Mouse (Mus musculus) kidney, embryonic 15.5 days (tissue): ENCODE measurements around the gene Stx2. TPM values are rescaled to one million over a fixed set of nuclear protein-coding genes. Genes with fewer than 3 reads are reported as not detected.

ENCODE experiments used
- ATAC-seq: fragments of 200-750 bp; cut with Nextera tagmentation; replicated peaks from 2 replicates; pipeline ENCODE4 v1.8.0; 2017; ENCODE audit warnings: moderate TSS enrichment; ENCODE audit not compliant: low FRiP score
- H3K27ac ChIP-seq: fragments of 300-500 bp; sonication (generic); 2 replicates; pipeline ENCODE4 v1.5.1; 2015; ENCODE audit warnings: mild to moderate bottlenecking, inconsistent platforms
- H3K27me3 ChIP-seq: fragments of 300-500 bp; sonication (generic); 2 replicates; pipeline ENCODE4 v1.6.1; 2015; ENCODE audit warnings: inconsistent platforms
- H3K36me3 ChIP-seq: fragments of 300-500 bp; sonication (generic); 2 replicates; pipeline ENCODE4 v1.6.1; 2015; ENCODE audit warnings: inconsistent platforms
- H3K4me1 ChIP-seq: fragments of 300-500 bp; sonication (generic); 2 replicates; pipeline ENCODE4 v1.6.1; 2015; ENCODE audit warnings: inconsistent platforms
- H3K4me2 ChIP-seq: fragments of 300-500 bp; sonication (generic); 2 replicates; pipeline ENCODE4 v1.6.1; 2015; ENCODE audit warnings: moderate library complexity, mild to moderate bottlenecking, inconsistent platforms
- H3K4me3 ChIP-seq: fragments of 300-500 bp; sonication (generic); replicated peaks from 2 replicates; pipeline ENCODE4 v1.5.1; 2015; ENCODE audit warnings: mild to moderate bottlenecking, inconsistent platforms
- H3K9ac ChIP-seq: fragments of 300-500 bp; sonication (generic); 2 replicates; pipeline ENCODE4 v1.6.1; 2015; ENCODE audit warnings: mild to moderate bottlenecking, inconsistent platforms
- H3K9me3 ChIP-seq: fragments of 300-500 bp; sonication (generic); replicated peaks from 2 replicates; pipeline ENCODE4 v1.6.1; 2016; ENCODE audit warnings: inconsistent platforms
- WGBS: fragments of 180-500 bp; shearing (Covaris S2); methylation state at CpG from one replicate; pipeline ENCODE4 v1.1.7; 2015; ENCODE audit warnings: mixed read lengths; 5-methylcytosine and 5-hydroxymethylcytosine counted together
- polyA plus RNA-seq: library from polyadenylated mRNA; unstranded; fragments of >200 nt; fragmentation: Nextera tagmentation; extraction: Ambion mirVana; gene quantifications from 2 replicates; pipeline ENCODE4 v1.2.1, GENCODE M21; 2015

The Stx2 gene
- polyA plus RNA-seq, 1 experiment from 2014 or later, result 35.0 TPM

DNA sequence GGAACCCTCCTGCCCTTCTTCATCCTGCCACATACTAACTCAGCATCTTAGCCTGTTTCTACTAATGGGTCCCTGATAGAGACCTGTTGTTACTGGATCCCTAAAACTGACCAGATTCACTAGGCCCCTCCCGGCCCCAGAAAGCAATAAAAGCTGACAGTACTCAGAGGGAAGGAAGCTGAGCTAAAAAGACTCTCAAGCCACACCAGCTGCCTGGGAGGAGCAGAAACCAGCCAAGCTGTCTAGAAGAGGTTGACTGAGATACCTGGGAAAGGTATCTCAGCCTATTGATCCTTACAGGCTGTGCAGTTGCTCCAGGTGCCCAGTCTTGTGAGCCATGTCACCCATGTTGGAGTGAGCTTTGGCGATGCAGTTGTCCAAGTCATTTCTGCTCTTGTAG is 17.4 kb upstream of the Stx2 start:
- WGBS, result 65% methylated on average over 2 of the region's 2 CpGs

DNA sequence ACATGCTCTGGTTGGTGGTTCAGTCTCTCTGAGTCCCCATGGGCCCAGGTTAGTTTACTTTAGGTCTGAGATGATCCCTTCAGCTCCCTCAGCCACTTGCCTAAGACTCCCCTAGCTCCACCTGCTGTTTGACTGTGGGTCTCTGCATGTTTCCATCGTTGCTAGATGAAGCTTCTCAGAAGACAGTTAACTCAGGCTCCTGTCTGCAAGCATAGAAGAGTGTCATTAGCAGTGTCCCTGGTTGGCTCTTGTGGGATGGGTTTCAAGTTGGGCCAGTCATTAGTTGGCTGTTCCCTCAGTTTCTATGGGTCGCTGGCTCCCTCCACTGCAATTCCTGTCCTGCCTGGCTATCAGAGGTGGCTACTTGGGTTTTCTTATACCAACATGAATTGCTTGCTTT is 16.7 kb upstream of the Stx2 start:
- Histone ChIP-seq H3K4me2 (no peak overlapping the region), H3K9ac (no peak overlapping the region), H3K9me3 (no peaks in the 10 kb centered on the region), H3K27me3 (no peaks in the 10 kb centered on the region), H3K4me1 (peaks cover 10% of the 10 kb centered on the region), H3K36me3 (peaks cover 47% of the 10 kb centered on the region), H3K4me3 (no peak overlapping the region), H3K27ac (no peak overlapping the region)
- WGBS, result 33% methylated on average over 2 of the region's 2 CpGs
- ATAC-seq, result no peak

More for the DNA sequence above, 17.4 kb upstream of the Stx2 start:
- Histone ChIP-seq H3K4me1 (peaks cover 10% of the 10 kb centered on the region), H3K4me3 (no peak overlapping the region), H3K9me3 (no peaks in the 10 kb centered on the region), H3K9ac (no peak overlapping the region), H3K27me3 (no peaks in the 10 kb centered on the region), H3K36me3 (peaks cover 47% of the 10 kb centered on the region), H3K4me2 (no peak overlapping the region), H3K27ac (no peak overlapping the region)
- no peak for ATAC-seq

DNA sequence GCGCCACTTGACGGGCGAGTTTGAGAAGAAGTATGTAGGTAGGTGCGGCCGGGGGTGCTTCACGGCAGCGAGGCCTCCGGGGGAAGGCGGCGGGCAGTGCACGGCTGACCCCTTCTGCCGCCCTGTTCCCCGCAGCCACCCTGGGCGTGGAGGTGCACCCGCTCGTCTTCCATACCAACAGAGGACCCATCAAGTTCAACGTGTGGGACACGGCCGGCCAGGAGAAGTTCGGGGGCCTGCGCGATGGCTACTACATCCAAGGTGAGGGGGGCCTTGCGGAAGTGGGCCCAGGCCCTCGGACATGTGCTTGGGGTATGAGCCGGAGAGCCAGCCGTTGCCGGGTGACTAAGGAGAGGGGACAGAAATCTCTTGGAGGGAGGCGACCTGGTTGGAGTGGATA is 12.4 kb upstream of the Stx2 start:
- Histone ChIP-seq H3K27ac (peak overlapping the region; percentile 94), H3K27me3 (no peaks in the 10 kb centered on the region), H3K36me3 (peaks cover 38% of the 10 kb centered on the region), H3K9me3 (no peaks in the 10 kb centered on the region), H3K4me1 (peaks cover 17% of the 10 kb centered on the region), H3K4me3 (peak overlapping the region; percentile 85), H3K4me2 (peak overlapping the region; percentile 72), H3K9ac (peak overlapping the region; percentile 97)
- no peak; the same call in 1 of the 2 replicates for ATAC-seq
- WGBS, result 2% methylated on average over 28 of the region's 28 CpGs

DNA sequence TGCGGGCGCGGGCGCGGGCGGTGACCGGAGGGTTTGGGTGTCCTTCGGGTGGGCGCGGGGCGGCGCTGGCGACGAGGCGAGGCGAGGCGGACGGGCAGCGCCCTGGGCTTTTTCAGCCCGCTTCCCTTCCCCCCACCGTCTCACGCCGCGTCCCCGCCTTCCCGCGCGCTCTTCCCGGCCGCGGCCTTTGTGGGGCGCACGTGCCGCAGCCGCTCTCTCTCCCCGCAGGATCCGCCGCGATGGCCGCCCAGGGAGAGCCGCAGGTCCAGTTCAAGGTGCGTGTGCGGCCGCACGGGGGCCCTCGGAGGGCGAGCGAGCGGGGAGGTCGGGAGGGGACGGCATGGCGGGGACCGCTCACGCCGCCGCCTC is 11.9 kb upstream of the Stx2 start:
- Histone ChIP-seq H3K36me3 (peaks cover 34% of the 10 kb centered on the region), H3K27me3 (no peaks in the 10 kb centered on the region), H3K9me3 (no peaks in the 10 kb centered on the region), H3K4me1 (peaks cover 17% of the 10 kb centered on the region), H3K9ac (peak overlapping the region; percentile 97), H3K4me3 (peak overlapping the region; percentile 85), H3K4me2 (peak overlapping the region; percentile 72), H3K27ac (peak overlapping the region; percentile 94)
- 1% methylated on average over 56 of the region's 56 CpGs for WGBS
- peak; percentile 81 for ATAC-seq

DNA sequence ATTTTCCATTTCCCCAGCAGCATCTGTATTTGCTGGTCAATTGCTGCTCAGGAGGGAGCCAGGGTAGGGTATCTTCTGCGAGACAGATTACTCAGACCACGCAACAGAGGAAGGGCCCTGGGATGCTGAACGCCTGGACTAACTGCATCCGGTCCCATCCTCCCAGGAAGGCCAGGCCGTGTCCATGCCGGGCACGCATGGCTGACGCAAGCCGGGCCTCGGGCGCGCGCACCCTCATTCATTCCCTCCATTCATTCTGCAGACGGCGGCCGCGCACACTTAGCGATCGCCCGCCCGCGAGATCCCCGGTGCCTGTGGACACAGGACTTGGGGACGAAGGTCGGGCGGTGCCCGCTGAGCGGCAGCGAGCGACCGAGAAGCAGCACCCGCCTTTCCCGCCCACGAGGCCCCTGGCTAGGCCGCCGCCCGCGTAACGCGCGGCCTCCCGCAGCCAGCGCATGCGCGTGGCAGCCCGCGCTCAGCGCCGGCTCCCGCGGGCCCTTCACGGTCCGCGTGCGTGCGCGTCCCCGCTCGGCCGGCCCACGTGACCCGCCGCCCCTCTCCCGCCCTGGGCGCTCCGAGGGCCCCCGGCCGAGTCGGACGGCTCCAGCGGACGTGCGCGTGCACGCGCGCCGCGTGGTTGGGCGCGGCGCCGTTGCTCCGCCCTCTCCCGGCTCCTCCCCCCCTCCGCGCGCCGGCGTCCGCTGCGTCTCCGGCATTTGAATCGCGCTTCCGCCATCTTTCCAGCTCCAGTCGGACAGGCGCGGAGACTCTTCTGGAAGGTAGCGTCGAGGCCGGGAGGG is 11.3 kb upstream of the Stx2 start, which contains the start of gene Ran:
Gene Ran (plus strand): TSS at position 573 of the 803 bp plus-strand sequence.
- peak within 1 kb of the TSS; percentile 85 for H3K4me3 ChIP-seq
- H3K9ac ChIP-seq, result peak within 1 kb of the TSS; percentile 97
- H3K4me1 ChIP-seq, result peaks cover 17% of the 10 kb centered on the region
- peak; percentile 95 for ATAC-seq
- H3K4me2 ChIP-seq, result peak within 1 kb of the TSS; percentile 75
- H3K9me3 ChIP-seq, result no peaks in the 10 kb centered on the region
- WGBS, result under 1% methylated on average over 97 of the region's 102 CpGs
- H3K36me3 ChIP-seq, result peaks cover 28% of the 10 kb centered on the region
- peak within 1 kb of the TSS; percentile 96 for H3K27ac ChIP-seq
- H3K27me3 ChIP-seq, result no peaks in the 10 kb centered on the region

DNA sequence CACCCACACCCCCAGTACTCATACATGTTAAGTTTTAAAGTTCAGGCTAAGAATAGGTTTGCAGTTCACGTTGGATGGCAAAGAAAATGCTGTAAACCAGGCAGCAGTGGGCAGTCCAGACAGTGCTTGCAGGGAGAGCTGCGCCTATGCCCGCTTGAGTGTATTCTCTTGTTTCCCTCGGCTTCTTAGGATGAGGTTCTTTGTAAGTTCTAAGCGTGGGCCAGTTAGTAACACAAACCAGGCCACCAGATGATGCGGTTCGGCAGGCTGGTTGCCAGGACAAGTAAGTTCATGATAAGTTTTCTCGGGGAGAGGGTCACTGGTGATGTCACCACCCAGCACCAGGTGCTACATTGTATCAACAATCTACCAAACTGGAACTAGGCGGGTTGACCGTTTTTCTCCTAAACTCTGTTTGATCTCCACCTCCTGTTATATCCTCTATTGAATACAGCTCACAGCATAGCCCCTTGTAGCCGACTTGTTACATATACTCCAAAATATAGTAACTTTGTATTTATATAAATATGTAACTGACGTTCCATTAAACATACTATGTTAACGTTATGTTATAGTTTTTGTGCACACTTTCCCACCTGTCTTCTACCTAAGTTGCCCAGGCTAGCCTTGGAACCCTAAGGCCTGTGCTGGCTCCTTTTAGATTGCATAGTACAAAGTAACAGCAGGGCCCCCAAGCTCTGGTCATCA is 10.6 kb upstream of the Stx2 start:
- H3K36me3 ChIP-seq, result peaks cover 21% of the 10 kb centered on the region
- ATAC-seq, result no peak
- no peaks in the 10 kb centered on the region for H3K9me3 ChIP-seq
- peak overlapping the region; percentile 96 for H3K27ac ChIP-seq
- H3K4me2 ChIP-seq, result peak overlapping the region; percentile 75
- H3K4me1 ChIP-seq, result peaks cover 17% of the 10 kb centered on the region
- H3K4me3 ChIP-seq, result peak overlapping the region; percentile 85
- WGBS, result 89% methylated on average over 13 of the region's 13 CpGs
- H3K9ac ChIP-seq, result peak overlapping the region; percentile 67
- no peaks in the 10 kb centered on the region for H3K27me3 ChIP-seq

DNA sequence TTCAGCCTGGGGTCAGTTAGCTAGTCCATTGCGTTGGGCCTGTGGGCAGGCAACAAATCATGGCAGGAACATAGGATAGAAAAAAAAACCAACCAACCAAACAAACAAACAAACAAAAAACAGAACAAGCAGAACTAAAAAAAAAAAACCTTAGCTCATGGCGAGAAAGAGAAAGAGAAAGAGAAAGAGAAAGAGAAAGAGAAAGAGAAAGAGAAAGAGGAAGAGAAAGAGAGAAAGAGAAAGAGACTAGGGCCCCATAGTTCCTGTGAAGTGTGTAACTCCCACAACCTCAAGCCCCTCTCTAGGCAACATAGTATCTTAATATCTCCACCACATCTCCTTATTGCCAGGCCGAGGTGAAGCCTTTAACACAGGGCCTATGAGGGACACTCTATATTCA is 8.0 kb upstream of the Stx2 start:
- peaks cover under 1% of the 10 kb centered on the region; the same call in 1 of the 2 replicates for H3K36me3 ChIP-seq
- no peak overlapping the region for H3K27ac ChIP-seq
- 85% methylated on average over 3 of the region's 3 CpGs for WGBS
- no peak for ATAC-seq
- H3K9me3 ChIP-seq, result no peaks in the 10 kb centered on the region
- no peak overlapping the region for H3K4me3 ChIP-seq
- H3K27me3 ChIP-seq, result no peaks in the 10 kb centered on the region
- H3K4me2 ChIP-seq, result no peak overlapping the region
- no peak overlapping the region for H3K9ac ChIP-seq
- H3K4me1 ChIP-seq, result peaks cover 8% of the 10 kb centered on the region

DNA sequence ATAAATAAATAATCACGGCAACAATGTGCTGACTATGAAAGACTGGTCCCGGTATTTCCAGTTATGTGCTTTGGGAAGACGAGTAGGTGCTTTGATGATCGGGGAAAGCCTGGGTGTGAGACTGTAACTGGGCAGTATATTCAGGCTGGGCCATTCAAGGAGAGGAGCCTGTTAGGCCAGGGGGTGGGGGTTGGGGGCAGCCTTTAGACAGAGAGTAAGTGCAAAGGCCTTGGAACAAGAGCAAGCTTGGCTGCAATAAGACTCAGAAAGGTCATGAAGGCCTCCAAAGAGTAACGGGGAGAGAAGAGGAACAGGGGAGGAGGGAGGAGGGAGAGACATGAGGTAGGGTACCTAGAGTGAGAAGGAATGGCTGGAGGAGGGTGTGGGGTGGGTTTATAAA is 7.2 kb upstream of the Stx2 start:
- Histone ChIP-seq H3K9me3 (no peaks in the 10 kb centered on the region), H3K4me1 (peaks cover 8% of the 10 kb centered on the region), H3K9ac (no peak overlapping the region), H3K27ac (no peak overlapping the region), H3K27me3 (no peaks in the 10 kb centered on the region), H3K4me3 (no peak overlapping the region), H3K4me2 (no peak overlapping the region), H3K36me3 (no peaks in the 10 kb centered on the region)
- 75% methylated on average over 5 of the region's 5 CpGs for WGBS
- ATAC-seq, result no peak

DNA sequence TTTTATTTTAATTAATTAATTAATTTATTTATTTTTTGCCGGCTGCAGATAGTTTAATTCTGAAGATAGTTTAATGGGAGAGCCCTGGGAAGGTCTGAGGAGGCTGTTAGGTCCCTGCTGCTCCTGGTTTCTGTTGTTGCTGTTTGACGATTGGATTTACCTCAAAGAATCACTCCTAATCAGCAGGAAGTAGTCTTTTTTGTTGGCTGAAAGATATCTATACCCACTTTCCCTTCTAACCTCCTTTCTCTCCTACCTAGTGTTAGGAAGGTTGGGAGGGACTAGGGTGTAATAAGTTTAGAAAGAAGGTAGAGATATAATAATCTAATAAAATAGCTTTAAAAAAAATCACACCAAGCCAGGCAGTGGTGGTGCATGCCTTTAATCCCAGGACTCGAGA is 6.6 kb upstream of the Stx2 start:
- H3K9ac ChIP-seq, result no peak overlapping the region
- no peak for ATAC-seq
- no peak overlapping the region for H3K4me2 ChIP-seq
- H3K27me3 ChIP-seq, result no peaks in the 10 kb centered on the region
- no peaks in the 10 kb centered on the region for H3K36me3 ChIP-seq
- H3K4me3 ChIP-seq, result no peak overlapping the region
- 76% methylated on average over 3 of the region's 3 CpGs for WGBS
- H3K4me1 ChIP-seq, result peaks cover 8% of the 10 kb centered on the region
- H3K9me3 ChIP-seq, result no peaks in the 10 kb centered on the region
- H3K27ac ChIP-seq, result no peak overlapping the region

DNA sequence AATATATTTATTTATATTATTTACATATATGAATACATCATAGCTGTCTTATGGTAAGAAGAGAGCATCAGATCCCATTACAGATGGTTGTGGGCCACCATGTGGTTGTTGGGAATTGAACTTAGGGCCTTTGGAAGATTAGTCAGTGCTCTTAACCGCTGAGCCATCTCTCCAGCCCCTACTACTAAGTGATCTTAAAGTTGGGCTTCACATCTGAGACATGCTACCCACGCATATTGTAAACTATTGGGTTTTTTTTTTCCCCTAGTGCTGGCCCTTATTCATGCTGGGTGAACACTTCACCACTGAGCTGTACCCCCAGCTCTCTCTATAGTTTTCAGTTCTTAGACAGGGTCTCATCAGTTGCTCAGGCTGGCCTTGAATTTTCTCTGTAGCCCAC is 2.6 kb upstream of the Stx2 start:
- Histone ChIP-seq H3K9ac (no peak overlapping the region), H3K4me2 (no peak overlapping the region), H3K9me3 (no peaks in the 10 kb centered on the region), H3K27me3 (no peaks in the 10 kb centered on the region), H3K4me3 (no peak overlapping the region), H3K27ac (no peak overlapping the region), H3K36me3 (no peaks in the 10 kb centered on the region), H3K4me1 (peaks cover 25% of the 10 kb centered on the region)
- no peak for ATAC-seq
- 84% methylated on average over 2 of the region's 2 CpGs for WGBS

DNA sequence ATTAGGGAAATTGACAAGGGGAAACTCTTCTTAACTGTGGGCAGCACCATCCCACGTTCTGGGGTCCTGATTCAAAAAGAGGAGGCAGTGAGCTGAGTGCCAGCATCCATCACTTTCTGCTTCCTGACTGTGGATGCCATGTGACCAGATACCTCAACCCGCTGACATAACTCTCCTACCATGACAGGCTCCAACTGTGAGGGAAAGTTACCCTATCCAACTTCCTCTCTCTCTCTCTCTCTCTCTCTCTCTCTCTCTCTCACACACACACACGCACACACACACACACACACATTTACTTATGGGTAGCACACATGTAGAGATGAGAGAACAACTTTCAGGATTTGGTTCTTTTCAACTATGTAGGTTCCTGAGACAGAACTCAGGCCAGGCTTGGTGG is 1.2 kb upstream of the Stx2 start:
- Histone ChIP-seq H3K4me3 (no peak overlapping the region), H3K4me1 (peaks cover 33% of the 10 kb centered on the region), H3K9me3 (no peaks in the 10 kb centered on the region), H3K36me3 (no peaks in the 10 kb centered on the region), H3K4me2 (no peak overlapping the region), H3K27me3 (no peaks in the 10 kb centered on the region), H3K9ac (no peak overlapping the region), H3K27ac (no peak overlapping the region)
- WGBS, result 61% methylated on average over 3 of the region's 3 CpGs
- ATAC-seq, result no peak

DNA sequence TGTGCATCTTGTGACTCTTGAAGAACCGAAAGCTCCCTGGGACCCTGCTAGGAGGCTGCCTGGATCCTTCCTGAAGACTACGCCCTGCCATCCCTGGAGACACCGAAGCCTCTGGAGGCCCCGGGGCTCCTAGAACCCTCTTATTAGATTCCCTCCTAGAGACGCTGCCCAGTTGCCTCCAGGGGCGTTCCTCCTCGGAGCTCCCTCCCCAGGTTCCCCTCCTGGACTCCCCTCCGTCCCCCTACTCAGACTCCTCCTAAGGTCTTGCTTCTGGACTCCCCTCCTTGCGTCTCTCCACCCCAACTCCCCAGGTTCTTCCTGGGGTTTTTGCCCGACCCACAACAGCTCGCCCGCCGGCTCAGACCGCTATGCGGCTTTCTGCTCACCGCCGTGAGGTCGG is 366 bp downstream of the Stx2 start:
- WGBS, result 0% methylated on average over 18 of the region's 18 CpGs
- Histone ChIP-seq H3K4me3 (peak overlapping the region; percentile 74), H3K9ac (peak overlapping the region; percentile 76), H3K4me2 (peak overlapping the region; percentile 75), H3K27me3 (no peaks in the 10 kb centered on the region), H3K27ac (peak overlapping the region; percentile 34), H3K9me3 (no peaks in the 10 kb centered on the region), H3K36me3 (no peaks in the 10 kb centered on the region), H3K4me1 (peaks cover 33% of the 10 kb centered on the region)
- ATAC-seq, result peak; percentile 54; the same call in 1 of the 2 replicates
